Mouse (Mus musculus) spleen, adult 2 months (tissue): ENCODE measurements at regions not wholly inside any gene's neighbourhood (a gene's known extent, or its start where the extent isn't known, plus 50 kb on each side); places are given as distances from the start of the nearest gene placed in this dataset.
A peak's percentile ranks its signal among the peaks of the same experiment; 100 is the strongest.

ENCODE experiments used
- DNase-seq, 2 experiments: peaks; one replicate each; pipeline versions ENCODE4 v3.0.0 to v3.0.0-alpha.2; 2012 to 2021; ENCODE audit warnings: low spot score in 2 of 2, low read depth in 1 of 2
- H3K27ac ChIP-seq: fragments of 200-500 bp; 2 replicates; pipeline ENCODE4 v1.5.1; 2012; ENCODE audit warnings: low read length, inconsistent platforms; ENCODE audit not compliant: insufficient read depth
- H3K27me3 ChIP-seq: fragments of 200-500 bp; 2 replicates; pipeline ENCODE4 v1.6.1; 2012; ENCODE audit warnings: mild to moderate bottlenecking, moderate library complexity, low read length, inconsistent platforms; ENCODE audit not compliant: control insufficient read depth, insufficient read depth
- H3K36me3 ChIP-seq: fragments of 200-500 bp; 2 replicates; pipeline ENCODE4 v1.6.1; 2012; ENCODE audit warnings: mild to moderate bottlenecking, low read length, inconsistent platforms; ENCODE audit not compliant: control insufficient read depth, insufficient read depth
- H3K4me1 ChIP-seq: fragments of 200-500 bp; 2 replicates; pipeline ENCODE4 v1.6.1; 2011; ENCODE audit warnings: inconsistent platforms; ENCODE audit not compliant: control insufficient read depth, insufficient read depth, insufficient read length
- H3K4me3 ChIP-seq: fragments of 200-500 bp; 2 replicates; pipeline ENCODE4 v1.5.1; 2011; ENCODE audit warnings: mild to moderate bottlenecking, inconsistent platforms; ENCODE audit not compliant: insufficient read depth, insufficient read length; ENCODE audit errors: extremely low read depth
- CTCF ChIP-seq: fragments of 200-500 bp; IDR thresholded peaks from 2 replicates; pipeline ENCODE4 v1.5.1; 2011; ENCODE audit warnings: mild to moderate bottlenecking, inconsistent platforms; ENCODE audit not compliant: insufficient read depth, insufficient read length, insufficient replicate concordance; ENCODE audit errors: extremely low read depth
- POLR2A ChIP-seq: fragments of 200-500 bp; IDR thresholded peaks from 2 replicates; pipeline ENCODE4 v1.6.1; 2011; ENCODE audit warnings: low read depth, low read length, inconsistent platforms
- WGBS: fragments of 180-500 bp; shearing (Covaris S2); methylation state at CpG from one replicate; pipeline ENCODE4 v1.1.7; 2018; 5-methylcytosine and 5-hydroxymethylcytosine counted together

DNA sequence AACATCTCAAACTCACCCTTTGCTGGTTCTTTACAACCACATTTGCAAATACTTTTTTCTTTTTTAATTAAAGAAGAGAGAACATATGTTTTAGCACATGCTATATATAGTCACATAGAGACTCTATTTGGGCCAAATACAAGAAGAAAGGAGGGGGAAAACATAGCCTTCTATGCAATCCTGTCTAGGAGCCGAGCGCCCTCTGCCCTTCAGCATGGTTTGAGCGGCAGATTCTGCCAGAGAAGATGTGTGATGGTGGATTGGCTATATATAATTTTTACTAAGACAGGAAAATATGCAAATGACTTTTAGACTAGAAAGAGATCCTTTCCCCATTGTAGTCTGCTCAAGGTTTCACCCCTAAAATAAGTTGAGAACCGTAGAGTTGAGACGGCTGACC, 60.0 kb upstream of the Myom1 start:
- Histone ChIP-seq H3K4me1 (no peaks in the 10 kb centered on the region), H3K36me3 (no peaks in the 10 kb centered on the region), H3K27ac (no peak overlapping the region), H3K4me3 (no peak overlapping the region), H3K27me3 (no peaks in the 10 kb centered on the region)
- TF ChIP-seq POLR2A: no peak
- peak; percentile 14; the same call in 1 of the 2 replicates for TF ChIP-seq CTCF
- DNase-seq: peak in 1 of 2 experiments; percentile 11
- WGBS: 60% methylated on average over 5 of the region's 5 CpGs

DNA sequence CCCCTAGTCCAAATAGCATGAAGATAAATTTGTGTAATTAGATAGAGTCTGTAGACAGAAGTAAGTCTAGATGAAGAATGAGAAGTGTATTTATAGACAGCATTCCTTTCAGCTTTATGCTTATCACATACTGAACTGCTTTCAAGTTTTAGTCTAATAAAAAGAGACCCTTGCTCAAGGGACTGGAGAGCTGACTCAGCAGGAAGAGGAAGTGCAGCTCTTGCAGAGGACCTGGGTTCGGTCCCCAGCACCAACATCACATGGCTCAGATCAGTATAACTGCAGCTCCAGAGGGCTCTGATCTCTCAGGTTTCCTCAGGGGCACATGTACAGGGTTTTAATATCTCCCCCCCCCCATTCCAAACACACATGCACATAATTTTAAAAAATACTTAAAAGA, 68.2 kb upstream of the Myom1 start:
- Histone ChIP-seq H3K27ac (no peak overlapping the region), H3K27me3 (no peaks in the 10 kb centered on the region), H3K4me3 (no peak overlapping the region), H3K36me3 (no peaks in the 10 kb centered on the region), H3K4me1 (no peaks in the 10 kb centered on the region)
- TF ChIP-seq POLR2A: no peak
- TF ChIP-seq CTCF: no peak
- DNase-seq: no peak
- 94% methylated on average over 1 of the region's 1 CpGs for WGBS

DNA sequence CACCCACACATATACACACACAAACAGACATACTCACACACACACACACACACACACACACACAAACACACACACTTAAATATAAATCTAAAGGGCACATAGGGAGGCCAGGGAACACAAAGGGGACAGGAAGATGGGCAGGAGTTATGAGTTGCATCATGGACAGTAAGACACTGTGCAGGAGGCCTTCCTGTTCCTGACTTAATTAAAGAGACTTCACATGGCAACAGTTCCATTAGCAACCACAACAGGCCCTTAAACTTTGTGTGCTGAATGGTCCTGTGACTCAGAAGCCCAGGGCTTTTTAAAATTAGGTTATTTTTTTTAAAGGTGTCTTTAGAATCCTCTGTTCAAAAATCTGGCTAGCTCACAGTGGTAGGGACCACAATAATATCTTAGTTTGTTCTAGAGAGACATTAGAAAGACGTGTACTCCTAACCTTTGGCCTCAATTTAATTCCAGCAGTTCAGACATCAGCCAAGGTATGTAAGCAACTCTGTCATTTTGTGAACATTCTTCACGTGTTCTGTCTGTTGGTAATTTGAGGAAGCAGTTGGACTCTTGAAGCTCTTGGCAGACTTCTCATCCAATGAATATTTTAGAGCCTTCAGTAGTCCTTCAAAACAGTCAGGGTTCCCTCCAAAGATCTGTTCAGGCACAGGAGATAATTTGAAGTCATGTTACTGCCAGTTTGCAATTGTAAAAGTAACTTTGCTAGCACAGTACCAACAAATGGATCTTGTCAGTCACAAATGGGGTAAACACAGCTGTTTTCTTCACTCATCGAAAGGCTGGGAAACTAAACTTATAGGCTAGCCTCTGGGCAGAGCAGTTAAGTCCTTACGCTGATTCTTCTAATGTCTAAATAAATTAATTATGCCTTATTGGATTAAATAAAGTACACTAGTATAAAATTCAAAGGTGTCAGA, 69.0 kb upstream of the Myom1 start:
- DNase-seq: no peak
- Histone ChIP-seq H3K27me3 (no peaks in the 10 kb centered on the region), H3K36me3 (no peaks in the 10 kb centered on the region), H3K4me1 (no peaks in the 10 kb centered on the region), H3K4me3 (no peak overlapping the region), H3K27ac (no peak overlapping the region)
- WGBS: 73% methylated on average over 4 of the region's 4 CpGs
- TF ChIP-seq POLR2A (no peak), CTCF (no peak)

DNA sequence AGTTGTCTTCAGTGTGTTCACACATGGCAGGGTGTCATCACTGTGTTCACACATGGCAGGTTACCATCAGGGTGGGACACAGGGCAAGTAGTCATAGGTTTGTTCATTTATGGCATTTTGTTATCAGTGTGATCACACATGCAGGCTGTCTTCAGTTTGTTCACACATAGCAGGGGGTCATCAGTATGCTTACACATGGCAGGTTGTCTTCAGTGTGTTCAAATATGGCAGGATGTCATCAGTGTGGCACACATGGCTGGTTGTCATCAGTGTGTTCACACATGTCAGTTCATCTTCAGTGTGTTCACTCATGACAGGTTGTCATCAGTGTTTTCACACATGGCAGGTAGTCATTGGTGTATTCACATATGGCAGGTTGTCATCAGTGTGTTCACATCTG, 69.9 kb upstream of the Myom1 start:
- no peak for TF ChIP-seq CTCF
- no peak for TF ChIP-seq POLR2A
- no peaks in the 10 kb centered on the region for H3K4me1 ChIP-seq
- H3K36me3 ChIP-seq: no peaks in the 10 kb centered on the region
- H3K27ac ChIP-seq: no peak overlapping the region
- DNase-seq: no peak
- H3K4me3 ChIP-seq: no peak overlapping the region
- no peaks in the 10 kb centered on the region for H3K27me3 ChIP-seq

DNA sequence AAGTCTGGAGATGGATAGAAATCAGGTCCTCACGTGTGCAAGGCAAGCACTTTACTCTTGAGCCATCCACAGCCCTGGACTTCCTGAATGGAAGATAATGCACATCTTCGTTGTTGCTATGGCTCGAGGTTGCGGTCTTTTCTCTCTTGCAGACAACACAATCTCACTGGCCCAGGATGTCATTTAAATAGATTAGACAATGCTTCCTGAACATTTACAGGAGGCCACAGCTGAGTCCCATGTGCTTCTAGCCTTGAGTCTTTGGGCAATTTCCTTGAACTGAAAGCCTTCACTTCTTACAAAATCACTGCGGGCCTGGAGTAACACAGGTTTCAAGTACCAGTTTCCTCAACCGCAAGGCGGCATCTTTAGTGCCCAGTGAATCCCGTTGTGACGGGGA, 71.8 kb upstream of the Myom1 start:
- 87% methylated on average over 9 of the region's 9 CpGs for WGBS
- H3K27me3 ChIP-seq: no peaks in the 10 kb centered on the region
- H3K4me1 ChIP-seq: no peaks in the 10 kb centered on the region
- DNase-seq: no peak
- H3K36me3 ChIP-seq: no peaks in the 10 kb centered on the region
- H3K4me3 ChIP-seq: no peak overlapping the region
- no peak overlapping the region for H3K27ac ChIP-seq
- TF ChIP-seq CTCF (no peak), POLR2A (no peak)

DNA sequence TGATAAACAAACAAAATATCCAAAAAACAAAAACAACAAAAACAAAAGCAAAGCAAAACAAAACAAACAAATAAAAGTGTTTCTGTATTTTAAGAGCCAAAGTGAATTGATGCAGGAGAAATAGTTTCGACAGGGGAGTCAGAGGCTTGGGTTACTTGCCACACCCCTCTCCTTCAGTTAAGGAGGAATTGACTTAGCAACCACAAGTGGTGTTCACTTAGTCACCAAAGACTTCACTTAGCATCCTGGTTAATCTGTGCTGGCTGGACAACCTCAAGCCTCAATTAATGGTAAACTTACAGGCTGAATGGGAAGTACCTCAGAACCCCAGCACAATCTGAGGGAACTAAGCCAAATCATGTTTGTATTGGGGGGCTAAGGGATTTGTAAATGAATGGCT, 72.9 kb upstream of the Myom1 start:
- Histone ChIP-seq H3K4me1 (no peaks in the 10 kb centered on the region), H3K27me3 (no peaks in the 10 kb centered on the region), H3K36me3 (no peaks in the 10 kb centered on the region), H3K27ac (no peak overlapping the region), H3K4me3 (no peak overlapping the region)
- TF ChIP-seq CTCF: no peak
- no peak for TF ChIP-seq POLR2A
- no peak for DNase-seq
- WGBS: 74% methylated on average over 1 of the region's 1 CpGs
